Mouse (Mus musculus) myocyte (in vitro differentiated cells): ENCODE results near the gene Snrnp48. TPM values are rescaled to one million over a fixed set of nuclear protein-coding genes. Genes with fewer than 3 reads are reported as not detected.
A peak's percentile ranks its signal among the peaks of the same experiment; 100 is the strongest.

ENCODE experiments used
- H3K27me3 ChIP-seq: one replicate; pipeline ENCODE4 v1.6.1; 2011; ENCODE audit not compliant: control insufficient read depth, insufficient read depth, insufficient read length
- H3K36me3 ChIP-seq: one replicate; pipeline ENCODE4 v1.6.1; 2011; ENCODE audit not compliant: control insufficient read depth, insufficient read depth
- H3K4me2 ChIP-seq: one replicate; pipeline ENCODE4 v1.6.1; 2011; ENCODE audit warnings: low read depth, control low read depth
- H3K4me3 ChIP-seq: one replicate; pipeline ENCODE4 v1.5.1; 2011; ENCODE audit warnings: mild to moderate bottlenecking, control low read depth, moderate library complexity
- H3K79me2 ChIP-seq: one replicate; pipeline ENCODE4 v1.6.1; 2011; ENCODE audit not compliant: control insufficient read depth, insufficient read depth
- H3ac ChIP-seq: one replicate; pipeline ENCODE4 v1.6.1; 2011; ENCODE audit not compliant: control insufficient read depth, insufficient read length
- CEBPB ChIP-seq: IDR thresholded peaks from 2 replicates; pipeline ENCODE4 v1.6.1; 2011; ENCODE audit warnings: mild to moderate bottlenecking, moderate library complexity; ENCODE audit not compliant: poor library complexity, insufficient read depth, severe bottlenecking
- E2F4 ChIP-seq: IDR thresholded peaks from one replicate; pipeline ENCODE4 v1.6.1; 2011; ENCODE audit warnings: mild to moderate bottlenecking, control low read depth, moderate library complexity; ENCODE audit not compliant: insufficient read depth
- MAX ChIP-seq: IDR thresholded peaks from one replicate; pipeline ENCODE4 v1.6.1; 2011; ENCODE audit warnings: low read depth, mild to moderate bottlenecking, control low read depth
- MYOD1 ChIP-seq, 3 experiments: IDR thresholded peaks; one replicate each; pipeline ENCODE4 v1.6.1; 2011; ENCODE audit warnings: control low read depth in 2 of 3, low read depth in 2 of 3, mild to moderate bottlenecking in 2 of 3, moderate library complexity in 1 of 3; ENCODE audit not compliant: insufficient read length in 2 of 3, control insufficient read depth in 1 of 3
- MYOG ChIP-seq, 3 experiments: IDR thresholded peaks; one replicate each; pipeline ENCODE4 v1.6.1; 2011; ENCODE audit warnings: control low read depth in 2 of 3, low read depth in 2 of 3, mild to moderate bottlenecking in 2 of 3; ENCODE audit not compliant: insufficient read length in 2 of 3, control insufficient read depth in 1 of 3, insufficient read depth in 1 of 3
- POLR2A ChIP-seq: IDR thresholded peaks from one replicate; pipeline ENCODE4 v1.6.1; 2011; ENCODE audit warnings: low read depth, mild to moderate bottlenecking, control low read depth, moderate library complexity; ENCODE audit not compliant: insufficient read length
- POLR2AphosphoS2 ChIP-seq: IDR thresholded peaks from one replicate; pipeline ENCODE4 v1.6.1; 2011; ENCODE audit warnings: low read depth, control low read depth; ENCODE audit not compliant: insufficient read length
- REST ChIP-seq: IDR thresholded peaks from one replicate; pipeline ENCODE4 v1.6.1; 2011; ENCODE audit warnings: mild to moderate bottlenecking, control low read depth, moderate library complexity; ENCODE audit not compliant: insufficient read depth, insufficient read length
- SRF ChIP-seq: IDR thresholded peaks from one replicate; pipeline ENCODE4 v1.6.1; 2011; ENCODE audit warnings: low read depth; ENCODE audit not compliant: control insufficient read depth, insufficient read length
- TCF12 ChIP-seq: IDR thresholded peaks from one replicate; pipeline ENCODE4 v1.6.1; 2011; ENCODE audit warnings: mild to moderate bottlenecking, control low read depth; ENCODE audit not compliant: poor library complexity, insufficient read depth, severe bottlenecking
- TCF3 ChIP-seq: IDR thresholded peaks from one replicate; pipeline ENCODE4 v1.6.1; 2011; ENCODE audit warnings: low read depth, control low read depth; ENCODE audit not compliant: insufficient read length
- USF1 ChIP-seq: IDR thresholded peaks from one replicate; pipeline ENCODE4 v1.6.1; 2011; ENCODE audit warnings: low read depth, mild to moderate bottlenecking, control low read depth, moderate library complexity
- polyA plus RNA-seq: library from polyadenylated mRNA; unstranded; fragments of >200 nt; fragmentation: generic; extraction: Trizol; gene quantifications from one replicate; pipeline ENCODE4 v1.2.1, GENCODE M21; 2012; ENCODE audit warnings: missing spikeins

Gene Snrnp48
- 8.6 TPM for polyA plus RNA-seq

GRCm38 (mm10) chr13:38204702-38205482 lies at the start of gene Snrnp48:
TSS of gene Snrnp48 (plus strand) at chr13:38204938.
- peak; percentile 96 for TF ChIP-seq E2F4
- peak; percentile 83 for TF ChIP-seq POLR2AphosphoS2
- TF ChIP-seq POLR2A, result peak; percentile 88
- no peak for TF ChIP-seq SRF
- no peak for TF ChIP-seq CEBPB
- Histone ChIP-seq H3K4me3 (peak within 1 kb of the TSS; percentile 63), H3K79me2 (peaks cover 44% of the 10 kb centered on the region), H3K4me2 (peak within 1 kb of the TSS; percentile 81), H3K36me3 (no peaks in the 10 kb centered on the region), H3K27me3 (no peaks in the 10 kb centered on the region), H3ac (peak within 1 kb of the TSS; percentile 69)

- Histone ChIP-seq H3K4me3 (no peak overlapping the region), H3K79me2 (no peaks in the 10 kb centered on the region), H3K27me3 (peaks cover 27% of the 10 kb centered on the region), H3ac (no peak overlapping the region), H3K36me3 (no peaks in the 10 kb centered on the region), H3K4me2 (no peak overlapping the region)
- TF ChIP-seq SRF (no peak), CEBPB (no peak), E2F4 (no peak), TCF12 (no peak), MYOD1 (IDR thresholded peaks at IDR 0.05; ENCODE audit: control insufficient read depth in 1 of 3, insufficient read length in 2 of 3, low read depth in 2 of 3) (no peak), TCF3 (no peak), USF1 (no peak)
These were observed 49.2 kb upstream of the Snrnp48 start for GRCm38 (mm10) chr13:38155523-38155922.

GRCm38 (mm10) chr13:38157635-38158034 lies 47.1 kb upstream of the Snrnp48 start:
- Histone ChIP-seq H3K79me2 (no peaks in the 10 kb centered on the region), H3K4me2 (no peak overlapping the region), H3K36me3 (no peaks in the 10 kb centered on the region), H3ac (no peak overlapping the region), H3K27me3 (peaks cover 14% of the 10 kb centered on the region), H3K4me3 (no peak overlapping the region)
- no peak for TF ChIP-seq CEBPB
- TF ChIP-seq MYOD1 (IDR thresholded peaks at IDR 0.05; ENCODE audit: control insufficient read depth in 1 of 3, insufficient read length in 2 of 3, low read depth in 2 of 3), result no peak
- no peak for TF ChIP-seq MYOG (IDR thresholded peaks at IDR 0.05; ENCODE audit: control insufficient read depth in 1 of 3, insufficient read depth in 1 of 3, insufficient read length in 2 of 3, low read depth in 2 of 3)
- TF ChIP-seq POLR2AphosphoS2, result no peak
- TF ChIP-seq REST, result no peak
- no peak for TF ChIP-seq SRF
- TF ChIP-seq E2F4, result no peak
- no peak for TF ChIP-seq TCF3

- TF ChIP-seq POLR2A (no peak), CEBPB (no peak), REST (no peak), MYOG (IDR thresholded peaks at IDR 0.05; ENCODE audit: control insufficient read depth in 1 of 3, insufficient read depth in 1 of 3, insufficient read length in 2 of 3, low read depth in 2 of 3) (no peak), TCF3 (no peak), USF1 (no peak), TCF12 (no peak), MAX (no peak), MYOD1 (IDR thresholded peaks at IDR 0.05; ENCODE audit: control insufficient read depth in 1 of 3, insufficient read length in 2 of 3, low read depth in 2 of 3) (no peak), E2F4 (no peak), SRF (no peak), POLR2AphosphoS2 (no peak)
- Histone ChIP-seq H3ac (no peak overlapping the region), H3K4me2 (no peak overlapping the region), H3K79me2 (no peaks in the 10 kb centered on the region), H3K27me3 (peaks cover 7% of the 10 kb centered on the region), H3K36me3 (no peaks in the 10 kb centered on the region), H3K4me3 (no peak overlapping the region)
These were observed 42.7 kb upstream of the Snrnp48 start for GRCm38 (mm10) chr13:38162002-38162401.

GRCm38 (mm10) chr13:38162668-38163067 lies 42.1 kb upstream of the Snrnp48 start:
- Histone ChIP-seq H3K4me3 (no peak overlapping the region), H3K4me2 (no peak overlapping the region), H3K79me2 (no peaks in the 10 kb centered on the region), H3ac (no peak overlapping the region), H3K27me3 (peaks cover 6% of the 10 kb centered on the region), H3K36me3 (no peaks in the 10 kb centered on the region)
- peak in 1 of 3 experiments; percentile 47 for TF ChIP-seq MYOG (IDR thresholded peaks at IDR 0.05; ENCODE audit: control insufficient read depth in 1 of 3, insufficient read depth in 1 of 3, insufficient read length in 2 of 3, low read depth in 2 of 3)
- no peak for TF ChIP-seq MAX
- no peak for TF ChIP-seq TCF3
- TF ChIP-seq TCF12, result no peak
- no peak for TF ChIP-seq POLR2AphosphoS2
- TF ChIP-seq SRF, result no peak
- TF ChIP-seq E2F4, result no peak
- TF ChIP-seq POLR2A, result no peak
- TF ChIP-seq REST, result no peak
